Mouse (Mus musculus) monocyte, adult 5-6 weeks (primary cell): ENCODE results near the gene Tmem268. TPM values are rescaled to one million over a fixed set of nuclear protein-coding genes. Genes with fewer than 3 reads are reported as not detected.

Experiments used
- ATAC-seq: fragments of 153-309, 156-312 bp; replicated peaks from 2 replicates; pipeline ENCODE4 v1.8.0; 2017; ENCODE audit warnings: mild to moderate bottlenecking; ENCODE audit not compliant: low TSS enrichment, insufficient number of reproducible peaks, severe bottlenecking, poor library complexity, low FRiP score
- total RNA-seq: library from RNA; stranded (forward); fragments of 200-1000, 200-491, 200-594 nt; gene quantifications from 3 replicates; pipeline ENCODE4 v1.2.3, GENCODE M21; 2017

Tmem268 gene
- total RNA-seq, 1 experiment from 2014 or later: 5.0 TPM

- ATAC-seq: peak; percentile 23; the same call in 1 of the 2 replicates
Observed at GRCm38 (mm10) chr4:63553789-63554576, 4.6 kb upstream of the Tmem268 start.

GRCm38 (mm10) chr4:63554616-63555015 is 4.0 kb upstream of the Tmem268 start:
- ATAC-seq: no peak

- ATAC-seq: no peak
Observed at GRCm38 (mm10) chr4:63555111-63555510, 3.5 kb upstream of the Tmem268 start.

GRCm38 (mm10) chr4:63556665-63557064 is 1.9 kb upstream of the Tmem268 start:
- ATAC-seq: no peak

DNA sequence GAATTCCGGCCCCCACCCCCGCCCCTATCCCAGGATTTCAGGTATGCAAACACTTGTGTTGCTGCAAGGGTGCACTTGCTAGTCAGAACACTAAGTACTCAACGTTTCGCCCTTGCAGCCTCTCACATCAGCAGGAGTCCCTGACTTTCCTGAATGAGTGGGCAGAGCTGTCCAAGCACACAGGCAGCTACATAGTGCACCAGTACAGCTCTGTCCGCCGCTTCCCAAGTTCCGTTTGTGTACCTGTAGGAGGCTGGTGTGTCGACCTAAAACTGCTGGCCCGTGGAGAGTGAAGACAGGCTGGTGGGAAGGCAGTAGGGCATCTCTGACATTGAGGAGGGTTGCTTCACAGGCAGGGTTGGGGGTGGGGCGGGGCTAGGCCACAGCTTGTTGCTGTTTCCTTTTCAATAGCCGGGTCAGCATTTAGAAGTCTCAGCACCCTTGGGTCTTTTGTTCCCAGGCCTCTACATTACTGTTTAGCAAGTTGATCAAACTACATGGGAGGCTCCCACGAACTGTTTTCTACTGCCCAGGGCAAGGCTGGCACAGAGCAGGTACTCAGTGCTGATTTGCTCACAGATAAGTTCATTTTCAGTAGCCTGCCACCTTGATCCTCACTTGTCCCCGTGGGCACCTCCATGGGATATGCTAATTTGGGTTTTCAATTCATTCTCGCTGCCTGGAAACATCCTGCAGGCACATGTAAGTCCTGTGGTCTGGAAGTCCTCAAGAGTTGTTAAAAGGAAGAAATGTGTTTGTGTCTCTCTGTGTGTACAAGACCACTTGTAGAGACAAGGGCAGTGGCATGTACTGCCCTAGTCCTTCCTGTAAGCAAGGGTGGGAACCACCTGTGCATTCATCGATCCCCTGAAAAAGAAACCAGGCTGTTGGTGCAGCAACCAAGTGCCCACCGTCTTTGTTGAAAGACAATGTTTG is 1.2 kb upstream of the Tmem268 start:
- ATAC-seq: no peak

DNA sequence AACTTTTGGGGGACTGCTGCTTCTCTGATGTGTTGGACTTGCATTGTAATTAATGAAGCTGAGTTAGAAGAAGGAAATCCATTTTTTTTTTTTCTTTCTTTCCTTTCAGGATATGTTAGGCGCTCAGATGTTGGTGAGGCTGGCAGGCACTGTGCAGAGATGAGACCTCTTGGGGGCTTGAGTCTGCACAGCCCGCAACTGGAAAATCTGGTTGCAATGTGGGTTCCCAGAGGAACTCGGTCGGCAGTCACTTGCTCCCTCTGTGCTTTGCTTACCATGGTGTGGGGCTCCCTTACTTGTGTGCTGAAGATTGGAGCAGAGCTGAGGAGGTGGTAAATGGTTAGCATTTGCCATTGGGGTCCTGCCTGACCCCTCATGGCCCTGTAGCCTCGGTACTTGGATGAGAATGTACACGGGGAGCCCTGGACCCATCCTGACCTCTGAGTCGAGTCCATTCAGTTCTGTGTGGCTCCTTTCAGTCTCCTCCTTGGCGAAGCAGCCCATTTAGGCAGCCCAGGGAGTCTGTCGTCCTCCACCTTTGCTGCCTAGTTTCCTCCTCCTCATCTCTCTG is 631 bp downstream of the Tmem268 start:
- ATAC-seq: no peak

- ATAC-seq: no peak
Observed at GRCm38 (mm10) chr4:63560079-63560478, 1.5 kb downstream of the Tmem268 start.

- peak; percentile 57 for ATAC-seq
Observed at GRCm38 (mm10) chr4:63561861-63562675, 3.5 kb downstream of the Tmem268 start.

GRCm38 (mm10) chr4:63562742-63563141 is 4.2 kb downstream of the Tmem268 start:
- no peak for ATAC-seq

DNA sequence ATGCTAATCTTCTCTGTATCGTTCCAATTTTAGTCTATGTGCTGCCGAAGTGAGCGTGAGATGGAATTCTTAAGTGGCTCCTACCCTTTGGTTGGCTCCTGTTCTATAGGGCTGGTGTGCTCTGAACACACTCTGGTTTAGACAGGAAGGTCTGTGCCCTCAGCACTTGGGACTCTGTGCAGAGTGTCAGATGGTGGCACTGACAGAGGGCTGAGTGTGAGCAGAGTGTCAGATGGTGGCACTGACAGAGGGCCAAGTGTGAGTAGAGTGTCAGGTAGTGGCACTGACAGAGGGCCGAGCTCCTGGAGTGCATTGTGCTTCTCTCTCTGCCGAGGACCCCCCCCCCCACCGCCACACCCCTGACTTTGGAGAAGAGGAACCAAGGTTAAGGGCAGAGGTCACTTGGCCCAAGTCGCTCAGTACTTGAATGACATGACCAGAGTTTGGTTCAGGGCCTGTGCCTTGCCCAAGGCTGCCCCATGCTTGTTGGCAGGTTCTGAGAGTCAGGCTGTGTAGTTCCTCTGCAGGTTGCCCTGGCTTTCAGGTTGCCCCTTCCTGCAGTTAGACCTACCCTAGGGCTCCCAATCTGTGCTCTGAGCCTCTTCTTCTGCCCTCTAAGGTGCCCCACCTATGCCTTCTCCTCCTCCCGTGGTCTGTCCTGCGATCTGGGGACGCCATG is 9.3 kb downstream of the Tmem268 start:
- ATAC-seq: no peak

DNA sequence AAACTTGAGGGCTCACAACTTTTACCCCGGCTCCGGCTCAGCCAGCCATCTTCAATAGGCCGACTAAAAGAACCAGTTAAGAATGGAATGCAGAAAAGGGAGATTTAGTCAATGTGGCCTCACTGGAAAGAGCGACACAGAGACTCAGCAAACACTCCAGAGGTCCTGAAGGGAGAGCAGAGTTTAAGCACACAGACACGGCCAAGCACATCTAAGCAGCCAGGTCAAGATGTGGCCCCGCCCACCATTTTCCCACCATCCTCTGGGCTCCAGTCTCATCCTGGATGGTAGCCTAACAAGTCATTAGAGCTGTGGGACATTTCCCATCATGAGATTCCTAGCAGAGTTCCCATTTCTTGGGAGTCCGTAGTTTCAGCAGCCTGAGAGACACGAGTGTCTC is 10.7 kb downstream of the Tmem268 start:
- ATAC-seq: no peak

DNA sequence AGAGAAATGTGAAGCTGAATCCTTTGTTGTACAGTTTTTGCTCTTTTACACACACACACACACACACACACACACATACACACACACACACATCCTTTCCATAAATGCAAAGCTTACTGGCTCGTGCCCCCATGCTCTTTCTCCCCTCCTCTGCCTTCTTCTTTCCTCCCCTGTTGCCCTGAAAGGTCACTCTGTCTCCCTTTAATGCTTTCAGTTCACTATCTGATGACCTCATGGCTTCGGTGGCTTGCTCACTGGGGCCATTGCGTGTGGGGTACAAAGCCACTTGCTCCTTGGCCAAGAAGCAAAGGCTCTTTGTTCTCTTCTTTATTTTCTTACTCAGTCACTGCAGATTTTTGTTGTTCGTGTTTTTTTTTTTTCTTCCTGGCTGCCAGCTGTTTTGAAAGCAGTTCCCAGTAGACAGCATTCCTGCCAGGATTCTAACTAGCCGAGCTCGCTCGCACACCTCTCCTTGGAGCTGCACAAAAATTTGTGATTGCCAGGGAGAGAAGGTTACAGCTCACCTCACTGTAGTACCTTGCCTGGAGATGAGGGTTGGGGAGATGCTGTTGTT is 11.7 kb downstream of the Tmem268 start:
- ATAC-seq: no peak

DNA sequence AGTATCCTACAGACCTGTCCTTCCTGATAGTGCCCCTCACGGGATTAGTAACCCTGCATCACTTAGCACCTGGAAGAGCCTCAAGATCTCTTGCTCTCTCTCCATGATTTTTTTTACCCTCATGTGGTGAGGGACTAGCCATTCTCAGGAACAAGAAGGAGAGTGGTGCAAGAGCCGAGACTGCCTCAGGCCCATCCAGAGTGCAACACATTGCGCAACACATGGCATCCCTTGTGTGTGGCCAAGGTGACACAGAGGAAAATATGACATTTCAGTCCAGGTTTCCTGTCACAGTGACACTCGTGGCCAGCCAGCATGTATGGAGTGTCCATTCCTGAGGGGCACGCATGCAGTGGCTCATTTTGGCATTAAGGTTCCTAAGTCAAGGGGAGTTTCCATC is 14.0 kb downstream of the Tmem268 start:
- ATAC-seq: no peak

DNA sequence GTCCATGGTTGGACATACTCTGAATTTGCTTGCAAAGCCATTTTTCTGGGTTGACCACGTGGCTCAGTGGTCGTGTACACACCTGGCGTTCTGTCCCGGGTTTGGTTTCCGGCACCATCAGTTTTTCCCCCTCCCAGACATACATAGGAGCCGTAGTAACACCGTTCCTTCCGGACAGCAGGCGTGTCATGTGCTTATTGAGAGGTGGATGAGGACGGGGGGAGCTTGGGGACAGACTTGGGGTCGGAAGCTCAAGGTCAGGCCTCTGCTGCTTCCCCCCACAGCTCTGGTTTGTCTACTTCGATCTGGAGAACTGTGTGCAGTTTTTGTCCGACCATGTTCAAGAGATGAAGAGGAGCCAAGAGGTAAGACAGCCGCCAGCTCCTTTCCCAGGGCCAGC is 21.1 kb downstream of the Tmem268 start:
- ATAC-seq: no peak

DNA sequence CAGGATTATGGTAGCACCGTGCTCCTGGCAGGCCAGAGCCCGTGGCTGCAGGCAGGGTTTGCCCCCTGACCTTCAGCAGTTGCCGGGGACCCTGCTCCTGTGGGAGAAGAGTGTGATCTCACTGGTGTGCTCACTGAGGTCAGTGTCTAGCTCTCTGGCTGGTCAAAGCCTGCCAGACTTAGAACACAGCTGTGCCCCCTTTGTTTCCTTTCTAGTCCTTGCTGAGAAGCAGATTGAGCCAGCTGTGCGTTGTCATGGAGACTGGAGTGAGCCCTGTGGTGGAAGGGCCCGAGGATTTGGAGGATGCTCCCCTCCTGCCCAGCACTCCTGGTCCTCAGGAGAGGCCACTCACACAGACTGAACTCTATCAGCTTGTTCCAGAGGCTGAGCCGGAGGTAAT is 21.5 kb downstream of the Tmem268 start:
- ATAC-seq: no peak

DNA sequence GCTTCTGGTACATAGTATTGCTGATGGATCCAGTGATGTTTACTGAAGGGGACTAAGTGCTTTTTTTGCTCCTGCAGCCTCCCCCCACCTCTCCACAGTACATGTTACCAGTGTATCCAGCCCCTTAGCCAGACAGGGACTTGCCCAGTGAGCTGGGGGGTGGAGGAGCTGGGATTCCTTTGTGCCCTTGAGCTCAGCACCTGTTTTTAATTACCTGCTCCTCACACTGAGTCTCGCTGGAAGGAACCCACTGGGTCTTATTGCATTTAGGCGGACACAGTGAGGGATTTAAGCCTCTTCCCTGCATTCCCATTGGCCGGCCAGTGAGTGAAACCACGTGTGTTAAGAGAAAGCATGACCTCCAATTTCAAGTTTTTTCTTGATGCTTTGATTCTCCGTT is 24.0 kb downstream of the Tmem268 start:
- ATAC-seq: no peak

DNA sequence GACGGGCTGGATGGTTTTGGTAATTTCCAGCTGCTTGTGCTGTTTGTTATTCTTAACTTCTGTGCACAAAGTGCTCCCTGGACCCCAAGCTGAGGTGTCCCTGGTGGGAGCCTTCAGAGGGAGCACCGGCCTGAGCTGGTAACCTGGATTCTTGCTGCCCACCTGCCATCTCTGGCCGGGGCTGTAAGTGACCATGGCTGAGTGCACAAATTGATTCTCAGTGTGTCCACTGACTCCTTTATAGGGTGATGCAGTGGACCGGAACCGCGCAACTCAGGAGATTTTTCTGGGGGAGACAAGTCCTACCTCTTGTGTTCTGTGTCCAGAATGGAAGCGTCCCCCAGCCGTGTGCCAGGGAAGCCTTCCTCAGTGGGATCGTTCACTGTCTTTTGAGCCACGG is 26.6 kb downstream of the Tmem268 start:
- no peak for ATAC-seq

GRCm38 (mm10) chr4:63586240-63586639 is 27.7 kb downstream of the Tmem268 start:
- no peak for ATAC-seq
